Mouse (Mus musculus): ENCODE measurements around the gene Vmn1r209.
"Not testable (repeated sequence)": the region's sequence is repeated elsewhere in the genome, so short reads cannot be mapped to it uniquely, and the experiment has no call there.

DNA sequence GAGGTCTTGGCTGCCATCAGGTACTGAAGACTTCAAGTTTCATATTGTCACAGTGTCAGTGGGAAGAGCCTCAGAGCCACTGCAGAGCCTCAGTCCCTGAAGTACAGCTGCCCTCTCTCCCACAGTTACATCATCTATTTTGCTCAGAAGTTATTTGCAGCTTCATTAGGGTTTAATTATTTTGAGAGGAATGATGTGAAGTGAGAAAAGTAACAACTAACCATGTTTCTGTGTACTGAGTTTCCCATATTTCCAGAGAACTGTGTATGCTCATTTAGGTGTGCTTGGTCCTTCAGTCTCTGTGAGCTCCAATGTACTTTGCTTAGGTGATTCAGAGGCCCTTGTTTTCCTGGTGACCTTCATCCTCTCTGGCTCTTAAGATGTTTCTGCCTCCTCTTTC, at the start of gene Vmn1r209:
- not testable (repeated sequence) for TF ChIP-seq POLR2A (IDR thresholded peaks at IDR 0.05; ENCODE audit: borderline replicate concordance, extremely low read depth, low read depth, low read length); CTCF (IDR thresholded peaks at IDR 0.05; ENCODE audit: insufficient read depth, low read length)

Measured in lung, adult 2 months (tissue).